Comparison of ENCODE assay signal across 26 mouse cellular contexts in genomic region chr9:63489156-63489555, GRCm38 (mm10).
"Had no signal": no experiment of that assay in that cellular context is flagged by ENCODE, and none has a peak within 500 bp of the region (broad histone marks: within the 10 kb centered on the region; RNA-seq: fewer than 3 reads in every experiment).

No protein-coding gene starts in this region.

- H3K9ac ChIP-seq: heart, embryonic 12.5 days; hindbrain, embryonic 12.5 days; hindbrain, embryonic 14.5 days; intestine, embryonic 15.5 days; limb, embryonic 13.5 days; limb, embryonic 15.5 days; liver, embryonic 12.5 days had no signal

- H3K4me1 ChIP-seq: intestine, embryonic 15.5 days; limb, embryonic 15.5 days had no signal

- H3K4me2 ChIP-seq: heart, embryonic 12.5 days; hindbrain, embryonic 12.5 days; hindbrain, embryonic 14.5 days; intestine, embryonic 15.5 days; limb, embryonic 13.5 days; limb, embryonic 15.5 days; liver, embryonic 12.5 days had no signal

- H3K4me3 ChIP-seq: gastrocnemius, adult 2 months; heart, embryonic 10.5 days; heart, embryonic 12.5 days; hindbrain, embryonic 10.5 days; hindbrain, embryonic 12.5 days; intestine, embryonic 15.5 days; layer of hippocampus, adult 2 months; left cerebral cortex, adult 2 months; limb, embryonic 13.5 days; limb, embryonic 15.5 days; liver, embryonic 12.5 days had no signal

- H3K36me3 ChIP-seq: heart, embryonic 10.5 days; heart, embryonic 12.5 days; hindbrain, embryonic 10.5 days; hindbrain, embryonic 12.5 days; intestine, embryonic 15.5 days; limb, embryonic 13.5 days; limb, embryonic 15.5 days; liver, embryonic 12.5 days had no signal

- DNase-seq: gastrocnemius, adult 2 months; gastrocnemius, postnatal 10 days; gastrocnemius, postnatal 25 days; heart, adult 18-20 months; heart, postnatal 10 days; heart, postnatal 4 days; kidney, adult 18-20 months; kidney, adult 8-10 months; kidney, postnatal 10 days; kidney, postnatal 25 days; kidney, postnatal 4 days; left cerebral cortex, postnatal 4 days had no signal

- ATAC-seq: hindbrain, embryonic 16.5 days; inflammation-experienced regulatory T-cells, adult 6 months; intestine, embryonic 15.5 days; intestine, postnatal 0 days; liver, embryonic 12.5 days had no signal

- H3K9me3 ChIP-seq: heart, embryonic 10.5 days; heart, embryonic 12.5 days; hindbrain, embryonic 10.5 days; hindbrain, embryonic 12.5 days; intestine, embryonic 15.5 days; limb, embryonic 13.5 days; limb, embryonic 15.5 days; liver, embryonic 12.5 days had no signal

- H3K27ac ChIP-seq: gastrocnemius, adult 2 months; heart, embryonic 10.5 days; hindbrain, embryonic 10.5 days; intestine, embryonic 15.5 days; layer of hippocampus, adult 2 months; left cerebral cortex, adult 2 months; limb, embryonic 13.5 days; limb, embryonic 15.5 days; liver, embryonic 12.5 days had no signal

- H3K27me3 ChIP-seq: intestine, embryonic 15.5 days; limb, embryonic 15.5 days; liver, embryonic 12.5 days had no signal
